Mouse (Mus musculus) brain, embryonic 14.5 days (tissue): Measurements from ENCODE around the gene Fbxl20.

ENCODE experiments used
- CTCF ChIP-seq: fragments of 200-500 bp; IDR thresholded peaks from 2 replicates; pipeline ENCODE4 v1.5.1; 2012; ENCODE audit warnings: inconsistent platforms, mild to moderate bottlenecking, moderate library complexity, borderline replicate concordance; ENCODE audit not compliant: insufficient read depth, insufficient read length; ENCODE audit errors: extremely low read depth
- POLR2A ChIP-seq: fragments of 200-500 bp; IDR thresholded peaks from 2 replicates; pipeline ENCODE4 v1.6.1; 2012; ENCODE audit warnings: mild to moderate bottlenecking, inconsistent platforms, borderline replicate concordance; ENCODE audit not compliant: poor library complexity, insufficient read depth, insufficient read length, severe bottlenecking; ENCODE audit errors: extremely low read depth

DNA sequence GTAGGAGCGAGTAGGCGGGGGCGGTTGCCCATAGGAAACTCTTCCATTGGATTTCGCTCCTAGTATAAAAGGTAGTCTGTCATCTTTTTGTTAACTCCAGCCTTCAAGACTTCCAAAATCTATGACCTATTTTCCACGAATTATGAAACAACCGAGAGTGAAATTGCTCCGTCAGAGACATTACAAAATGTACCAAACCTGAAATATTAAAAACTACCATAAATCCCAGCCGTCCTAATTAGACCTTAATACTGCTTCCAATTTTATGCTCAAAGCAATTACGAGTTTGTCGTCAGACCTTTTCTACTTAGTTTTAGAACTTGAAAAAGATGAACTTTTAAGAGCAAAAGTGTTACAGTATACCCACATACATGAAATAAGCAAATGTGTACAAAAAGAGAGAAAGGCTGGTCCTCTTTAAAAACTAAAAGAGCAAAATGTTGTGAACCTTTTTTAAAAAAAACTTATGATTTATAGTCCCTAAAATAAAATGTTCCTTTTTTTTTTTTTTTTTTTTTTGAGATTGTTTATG is 488 bp upstream of the Fbxl20 start:
- no peak for TF ChIP-seq CTCF
- TF ChIP-seq POLR2A, result no peak
